Mouse (Mus musculus) T-helper 1 cell (primary cell): ENCODE results near the gene Rars2.

Experiments
- in situ Hi-C: fragments of 300-600 bp; cut with MboI, MseI; formaldehyde crosslinking; loops from one replicate; pipeline ENCODE4 v1.15.1; 2025; ENCODE audit warnings: high pct_unique_total_duplicates

Rars2 gene

GRCm38 (mm10) chr4:34639745-34640364 lies 25.1 kb downstream of the Rars2 start:
- in situ Hi-C loops = loop anchor here (10.0 kb wide), 1 partner anchor 375 kb away; no protein-coding TSS in a partner anchor

GRCm38 (mm10) chr4:34640731-34641130 lies 26.0 kb downstream of the Rars2 start:
- in situ Hi-C loops = loop anchor here (10.0 kb wide), 1 partner anchor 376 kb away; no protein-coding TSS in a partner anchor

- in situ Hi-C loops = loop anchor here (10.0 kb wide), 1 partner anchor 380 kb away; no protein-coding TSS in a partner anchor
These were observed 30.0 kb downstream of the Rars2 start for GRCm38 (mm10) chr4:34644779-34645178.

GRCm38 (mm10) chr4:34653179-34653578 lies 38.4 kb downstream of the Rars2 start:
- in situ Hi-C loops = no loop called here

GRCm38 (mm10) chr4:34656101-34656500 lies 41.3 kb downstream of the Rars2 start:
- in situ Hi-C loops = no loop called here

- in situ Hi-C loops = no loop called here
These were observed 44.3 kb downstream of the Rars2 start for GRCm38 (mm10) chr4:34659012-34659411.

- in situ Hi-C loops = loop anchor here (10.0 kb wide), 1 partner anchor 87 kb away; no protein-coding TSS in a partner anchor
These were observed 46.8 kb downstream of the Rars2 start for GRCm38 (mm10) chr4:34661514-34661913.

GRCm38 (mm10) chr4:34661927-34662326 lies 47.2 kb downstream of the Rars2 start:
- in situ Hi-C loops = loop anchor here (10.0 kb wide), 1 partner anchor 87 kb away; no protein-coding TSS in a partner anchor

GRCm38 (mm10) chr4:34667923-34668322 lies 53.2 kb downstream of the Rars2 start:
- in situ Hi-C loops = loop anchor here (10.0 kb wide), 1 partner anchor 93 kb away; no protein-coding TSS in a partner anchor

- in situ Hi-C loops = no loop called here
These were observed 59.0 kb downstream of the Rars2 start for GRCm38 (mm10) chr4:34673721-34674120.

GRCm38 (mm10) chr4:34680530-34680929 lies 65.8 kb downstream of the Rars2 start:
- in situ Hi-C loops = no loop called here

- in situ Hi-C loops = no loop called here
These were observed 72.3 kb downstream of the Rars2 start, which contains the start of gene Slc35a1 for GRCm38 (mm10) chr4:34686874-34687567. Gene Slc35a1 (minus strand): TSS chr4:34687438.

- in situ Hi-C loops = no loop called here
These were observed 73.3 kb downstream of the Rars2 start for GRCm38 (mm10) chr4:34688021-34688420.

- in situ Hi-C loops = no loop called here
These were observed 86.8 kb downstream of the Rars2 start for GRCm38 (mm10) chr4:34701528-34701927.

GRCm38 (mm10) chr4:34702231-34702630 lies 87.5 kb downstream of the Rars2 start:
- in situ Hi-C loops = no loop called here

GRCm38 (mm10) chr4:34703029-34703428 lies 88.3 kb downstream of the Rars2 start:
- in situ Hi-C loops = no loop called here

- in situ Hi-C loops = no loop called here
These were observed 92.5 kb downstream of the Rars2 start for GRCm38 (mm10) chr4:34707248-34707647.

GRCm38 (mm10) chr4:34708127-34708526 lies 93.4 kb downstream of the Rars2 start:
- in situ Hi-C loops = no loop called here
